Mouse (Mus musculus) right cerebral cortex, postnatal 4 days (tissue): ENCODE measurements around the gene Ak4.
"Not testable (repeated sequence)": the region's sequence is repeated elsewhere in the genome, so short reads cannot be mapped to it uniquely, and the experiment has no call there.

ENCODE experiments used
- DNase-seq: peaks from one replicate; pipeline ENCODE4 v3.0.0-alpha.2; 2022

Ak4 gene

GRCm38 (mm10) chr4:101424495-101424894 is 5.4 kb downstream of the Ak4 start:
- DNase-seq, result no peak

- no peak for DNase-seq
Measured at GRCm38 (mm10) chr4:101425119-101425518, 6.0 kb downstream of the Ak4 start.

GRCm38 (mm10) chr4:101425666-101426065 is 6.6 kb downstream of the Ak4 start:
- no peak for DNase-seq

GRCm38 (mm10) chr4:101426566-101426965 is 7.5 kb downstream of the Ak4 start:
- no peak for DNase-seq

GRCm38 (mm10) chr4:101427886-101428680 is 9.0 kb downstream of the Ak4 start:
- no peak for DNase-seq

- no peak for DNase-seq
Measured at GRCm38 (mm10) chr4:101429073-101429472, 10.0 kb downstream of the Ak4 start.

GRCm38 (mm10) chr4:101430000-101430399 is 10.9 kb downstream of the Ak4 start:
- no peak for DNase-seq

- peak; percentile 60 for DNase-seq
Measured at GRCm38 (mm10) chr4:101436761-101437512, 17.9 kb downstream of the Ak4 start.

- no peak for DNase-seq
Measured at GRCm38 (mm10) chr4:101438271-101438670, 19.2 kb downstream of the Ak4 start.

GRCm38 (mm10) chr4:101439738-101440389 is 20.8 kb downstream of the Ak4 start:
- no peak for DNase-seq

GRCm38 (mm10) chr4:101442791-101443190 is 23.7 kb downstream of the Ak4 start:
- DNase-seq, result no peak

- no peak for DNase-seq
Measured at GRCm38 (mm10) chr4:101443419-101443991, 24.4 kb downstream of the Ak4 start.

- no peak for DNase-seq
Measured at GRCm38 (mm10) chr4:101445660-101446059, 26.6 kb downstream of the Ak4 start.

- DNase-seq, result not testable (repeated sequence)
Measured at GRCm38 (mm10) chr4:101446606-101447005, 27.5 kb downstream of the Ak4 start.

- no peak for DNase-seq
Measured at GRCm38 (mm10) chr4:101448701-101449100, 29.6 kb downstream of the Ak4 start.

- no peak for DNase-seq
Measured at GRCm38 (mm10) chr4:101449344-101449743, 30.3 kb downstream of the Ak4 start.

GRCm38 (mm10) chr4:101450150-101450780 is 31.2 kb downstream of the Ak4 start:
- DNase-seq, result peak; percentile 68

GRCm38 (mm10) chr4:101451089-101451488 is 32.0 kb downstream of the Ak4 start:
- DNase-seq, result no peak

GRCm38 (mm10) chr4:101452829-101453228 is 33.8 kb downstream of the Ak4 start:
- no peak for DNase-seq

- DNase-seq, result no peak
Measured at GRCm38 (mm10) chr4:101457176-101457575, 38.1 kb downstream of the Ak4 start.

GRCm38 (mm10) chr4:101458341-101458740 is 39.3 kb downstream of the Ak4 start:
- peak; percentile 44 for DNase-seq

- no peak for DNase-seq
Measured at GRCm38 (mm10) chr4:101459358-101459757, 40.3 kb downstream of the Ak4 start.

GRCm38 (mm10) chr4:101460114-101460513 is 41.0 kb downstream of the Ak4 start:
- DNase-seq, result no peak
